23 mouse cellular contexts compared by ENCODE assay signal in the genomic region with DNA sequence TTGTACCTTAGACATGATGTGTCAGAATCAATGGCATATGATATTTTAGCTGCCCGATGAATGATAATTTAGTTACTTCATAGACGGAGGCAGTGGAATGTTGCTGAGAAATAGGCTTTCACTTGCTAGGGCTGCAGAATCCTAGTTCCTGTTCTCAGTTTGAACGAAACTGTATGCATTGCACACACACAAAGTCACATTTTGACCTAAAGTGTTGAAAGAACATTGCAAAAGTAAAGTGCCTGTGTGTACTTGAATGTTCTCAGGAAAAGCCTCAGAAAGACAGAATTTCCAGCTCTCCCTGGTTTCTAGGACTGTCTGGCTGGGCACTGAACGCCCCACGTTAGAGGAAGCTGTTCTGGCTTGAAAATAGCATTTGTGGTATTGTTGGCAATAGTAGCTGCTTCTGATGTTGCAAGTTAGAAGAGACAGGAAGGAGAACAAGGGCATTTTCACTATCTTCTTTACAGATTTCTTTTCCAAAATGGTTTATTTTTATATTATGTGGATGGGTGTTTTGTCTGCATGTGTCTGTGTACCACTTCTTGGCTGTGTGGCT. TPM values are rescaled to one million over a fixed set of nuclear protein-coding genes. Genes with fewer than 3 reads are reported as not detected.
A peak's percentile ranks its signal among the peaks of the same experiment; 100 is the strongest.
DNase-seq lines count a peak whose midpoint lies in the region; ATAC-seq and TF ChIP-seq lines count a peak whose summit lies in the region.
"Had no signal": no experiment of that assay in that cellular context is flagged by ENCODE, and none has a peak within 500 bp of the region (broad histone marks: within the 10 kb centered on the region; RNA-seq: fewer than 3 reads in every experiment).

No protein-coding gene starts in this region.

- no peak for TF ChIP-seq CTCF in layer of hippocampus, adult 2 months (conservative IDR thresholded peaks at IDR 0.05)

- DNase-seq in adipocyte (ENCODE audit: low spot score), result peak; percentile 17
- peak; percentile 15 for DNase-seq in telencephalon, adult 2 months (ENCODE audit: low read depth, low spot score)
- no peak for DNase-seq in layer of hippocampus, adult 2 months (ENCODE audit: low spot score in 2 of 2)
- no peak for DNase-seq in cerebellum, adult 11-12 months
- DNase-seq: adrenal gland, adult 8-10 months; cerebellum, adult 11 months; cerebellum, postnatal 36 days; gastrocnemius, postnatal 36 days; heart, postnatal 10 days; kidney, adult 2 months; kidney, postnatal 10 days; left cerebral cortex, postnatal 4 days; liver, embryonic 13.5 days; thymus, adult 2 months had no signal

- H3K4me1 ChIP-seq in liver, embryonic 16.5 days (ENCODE audit: control insufficient read depth, low read depth, low read length), result peaks cover 3% of the 10 kb centered on the region
- H3K4me1 ChIP-seq in liver, embryonic 12.5 days, result peaks cover 5% of the 10 kb centered on the region; the same call in 1 of the 2 replicates
- H3K4me1 ChIP-seq: heart, embryonic 10.5 days; hindbrain, embryonic 13.5 days; midbrain, embryonic 12.5 days; neural tube, embryonic 13.5 days had no signal

- H3K4me3 ChIP-seq in liver, embryonic 16.5 days (ENCODE audit: low read depth, low read length), result no peak overlapping the region
- H3K4me3 ChIP-seq in liver, embryonic 12.5 days, result no peak overlapping the region
- no peak overlapping the region for H3K4me3 ChIP-seq in layer of hippocampus, adult 2 months
- H3K4me3 ChIP-seq: heart, embryonic 10.5 days; hindbrain, embryonic 13.5 days; liver, embryonic 13.5 days; midbrain, embryonic 12.5 days; neural tube, embryonic 13.5 days had no signal

- H3K9ac ChIP-seq in liver, embryonic 16.5 days (ENCODE audit: low read depth, low read length), result no peak overlapping the region
- no peak overlapping the region for H3K9ac ChIP-seq in liver, embryonic 12.5 days
- H3K9ac ChIP-seq: hindbrain, embryonic 13.5 days; liver, embryonic 13.5 days; midbrain, embryonic 12.5 days; neural tube, embryonic 13.5 days had no signal

- H3K36me3 ChIP-seq in liver, embryonic 16.5 days (ENCODE audit: control insufficient read depth, insufficient read depth), result 0 out of 2 replicates have a peak, but pooled peaks cover 2% of the 10 kb centered on the region
- 0 out of 2 replicates have a peak, but pooled peaks cover 4% of the 10 kb centered on the region for H3K36me3 ChIP-seq in liver, embryonic 12.5 days
- H3K36me3 ChIP-seq: liver, embryonic 13.5 days had no signal

- H3K27ac ChIP-seq in liver, embryonic 16.5 days (ENCODE audit: low read length), result peak overlapping the region; percentile 10; the same call in 1 of the 2 replicates
- H3K27ac ChIP-seq in liver, embryonic 12.5 days, result no peak overlapping the region
- H3K27ac ChIP-seq in layer of hippocampus, adult 2 months, result no peak overlapping the region
- H3K27ac ChIP-seq: heart, embryonic 10.5 days; hindbrain, embryonic 13.5 days; liver, embryonic 13.5 days; midbrain, embryonic 12.5 days; neural tube, embryonic 13.5 days had no signal

- H3K9me3 ChIP-seq in liver, embryonic 16.5 days (replicated peaks; ENCODE audit: control insufficient read depth, low read length), result no peaks in the 10 kb centered on the region
- no peaks in the 10 kb centered on the region for H3K9me3 ChIP-seq in liver, embryonic 12.5 days (replicated peaks)
- H3K9me3 ChIP-seq: heart, embryonic 10.5 days; hindbrain, embryonic 13.5 days; liver, embryonic 13.5 days; midbrain, embryonic 12.5 days; neural tube, embryonic 13.5 days had no signal

- H3K27me3 ChIP-seq in liver, embryonic 16.5 days (ENCODE audit: control insufficient read depth, insufficient read depth, low read depth, low read length), result no peaks in the 10 kb centered on the region
- H3K27me3 ChIP-seq in liver, embryonic 12.5 days (replicated peaks), result no peaks in the 10 kb centered on the region
- H3K27me3 ChIP-seq: hindbrain, embryonic 13.5 days; liver, embryonic 13.5 days; midbrain, embryonic 12.5 days; neural tube, embryonic 13.5 days had no signal

- no peak for ATAC-seq in liver, embryonic 16.5 days (ENCODE audit: low read depth)
- ATAC-seq in liver, embryonic 12.5 days, result no peak
- peak; percentile 32 to 59; a peak in 2 of 4 replicates for ATAC-seq in hematopoietic stem cell, adult 5-6 weeks (replicated peaks in 1 of 2; ENCODE audit: insufficient read depth in 1 of 2, low FRiP score in 2 of 2, low TSS enrichment in 1 of 2, low read depth in 1 of 2, poor library complexity in 2 of 2, severe bottlenecking in 2 of 2)
- ATAC-seq: forebrain, embryonic 14.5 days; inflammation-experienced regulatory T-cells, adult 6 months had no signal

- no peak overlapping the region for H3K4me2 ChIP-seq in liver, embryonic 16.5 days (ENCODE audit: low read depth, low read length)
- H3K4me2 ChIP-seq in liver, embryonic 12.5 days, result no peak overlapping the region
- H3K4me2 ChIP-seq: hindbrain, embryonic 13.5 days; liver, embryonic 13.5 days; midbrain, embryonic 12.5 days; neural tube, embryonic 13.5 days had no signal

- WGBS in liver, embryonic 16.5 days (ENCODE audit: insufficient replicate concordance), result 51% methylated on average over 5 of the region's 5 CpGs
- 63% methylated on average over 5 of the region's 5 CpGs for WGBS in liver, embryonic 12.5 days (ENCODE audit: insufficient replicate concordance)

RNA-seq across cellular contexts. Expression of gene Lmln, which starts 14.8 kb away (rescaled TPM):
- polyA plus RNA-seq in liver, embryonic 16.5 days (2015; fragmentation: Nextera tagmentation; extraction: Ambion mirVana), result 0.67 and 0.97 TPM in 2 replicates
- polyA plus RNA-seq in liver, embryonic 12.5 days (2016; fragmentation: Nextera tagmentation; extraction: Ambion mirVana), result 1.1 and 1.2 TPM in 2 replicates
- total RNA-seq in hematopoietic stem cell, adult 5-6 weeks (2017), result 1.5 and 7.9 TPM in 2 replicates
- 10 to 100 TPM; 11.5 to 16.8 TPM for total RNA-seq in layer of hippocampus, adult 2 months (2021)

RNA-seq across cellular contexts. Expression of gene Rpl35a, which starts 20.9 kb away (rescaled TPM):
- 464 and 539 TPM in 2 replicates for polyA plus RNA-seq in liver, embryonic 16.5 days (2015; fragmentation: Nextera tagmentation; extraction: Ambion mirVana)
- polyA plus RNA-seq in liver, embryonic 12.5 days (2016; fragmentation: Nextera tagmentation; extraction: Ambion mirVana), result 867 and 937 TPM in 2 replicates
- total RNA-seq in hematopoietic stem cell, adult 5-6 weeks (2017), result 1,452 and 2,432 TPM in 2 replicates
- 100 to 1,000 TPM; 323 to 325 TPM for total RNA-seq in layer of hippocampus, adult 2 months (2021)

RNA-seq across cellular contexts. Expression of gene Iqcg, which starts 21.1 kb away (rescaled TPM):
- polyA plus RNA-seq in liver, embryonic 16.5 days (2015; fragmentation: Nextera tagmentation; extraction: Ambion mirVana), result 0.79 and 0.85 TPM in 2 replicates
- 1.4 and 1.7 TPM in 2 replicates for polyA plus RNA-seq in liver, embryonic 12.5 days (2016; fragmentation: Nextera tagmentation; extraction: Ambion mirVana)
- 0.79 and 3.3 TPM in 2 replicates for total RNA-seq in hematopoietic stem cell, adult 5-6 weeks (2017)
- 1 to 10 TPM; 4.8 to 5.4 TPM for total RNA-seq in layer of hippocampus, adult 2 months (2021)

Comparison
In these comparisons a context has a peak if more than half of its experiments do, and no peak if none do; other contexts are left out.
1. ATAC-seq: peak in hematopoietic stem cell, adult 5-6 weeks (2 of 2); none in liver, embryonic 16.5 days (single experiment) and liver, embryonic 12.5 days (single experiment).
2. DNase-seq: peak in adipocyte (single experiment) and telencephalon, adult 2 months (single experiment); none in layer of hippocampus, adult 2 months (0 of 2) and cerebellum, adult 11-12 months (single experiment).